Mouse (Mus musculus) thymus, postnatal 14 days (tissue): ENCODE results near the gene Pmvk.
A peak's percentile ranks its signal among the peaks of the same experiment; 100 is the strongest.

ENCODE experiments used
- DNase-seq: peaks from one replicate; pipeline ENCODE4 v3.0.0; 2021

Gene Pmvk

GRCm38 (mm10) chr3:89430171-89431159 is 23.9 kb upstream of the Pmvk start, which contains the start of gene Pygo2:
Gene Pygo2 (plus strand): TSS chr3:89430214.
- DNase-seq, result peak; percentile 93

DNA sequence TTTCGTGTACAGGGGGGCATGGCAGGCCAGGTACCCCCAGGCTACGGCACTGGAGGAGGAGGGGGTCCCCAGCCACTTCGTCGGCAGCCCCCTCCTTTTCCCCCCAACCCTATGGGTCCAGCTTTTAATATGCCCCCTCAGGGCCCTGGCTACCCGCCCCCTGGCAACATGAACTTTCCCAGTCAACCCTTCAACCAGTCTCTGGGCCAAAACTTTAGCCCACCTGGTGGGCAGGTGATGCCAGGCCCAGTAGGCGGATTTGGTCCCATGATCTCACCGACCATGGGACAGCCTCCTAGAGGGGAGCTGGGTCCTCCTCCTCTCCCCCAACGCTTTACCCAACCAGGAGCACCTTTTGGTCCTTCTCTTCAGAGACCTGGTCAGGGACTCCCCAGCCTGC is 21.7 kb upstream of the Pmvk start:
- no peak for DNase-seq

- no peak for DNase-seq
Observed at GRCm38 (mm10) chr3:89434532-89434931, 19.8 kb upstream of the Pmvk start.

- no peak for DNase-seq
Observed at GRCm38 (mm10) chr3:89435041-89435440, 19.3 kb upstream of the Pmvk start.

- DNase-seq, result peak; percentile 70
Observed at GRCm38 (mm10) chr3:89436176-89437113, 17.9 kb upstream of the Pmvk start, which contains the start of gene Pbxip1. Gene Pbxip1 (plus strand): TSS chr3:89436706.

DNA sequence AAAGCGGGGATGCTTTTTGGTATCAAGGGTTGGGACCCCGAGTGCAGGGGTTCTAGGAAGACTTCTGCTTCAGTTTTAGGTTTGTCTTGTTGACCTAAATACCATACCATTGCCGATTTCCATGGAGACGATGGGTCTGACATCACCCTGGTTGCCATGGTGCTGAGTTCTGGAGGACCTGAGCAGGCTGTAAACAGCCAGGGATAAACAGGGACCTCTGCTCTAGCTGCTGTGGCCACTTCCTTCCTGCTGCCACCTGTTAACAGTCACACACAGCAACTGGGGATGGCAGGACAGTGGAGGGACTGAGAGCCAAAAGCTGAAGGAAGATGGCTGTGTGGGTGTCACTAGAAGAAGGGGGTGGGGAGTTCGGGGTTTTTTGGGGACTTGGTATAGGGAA is 17.1 kb upstream of the Pmvk start:
- DNase-seq, result peak; percentile 40

- no peak for DNase-seq
Observed at GRCm38 (mm10) chr3:89440691-89441090, 13.7 kb upstream of the Pmvk start.

GRCm38 (mm10) chr3:89448720-89449537 is 5.4 kb upstream of the Pmvk start:
- peak; percentile 25 for DNase-seq

GRCm38 (mm10) chr3:89449541-89449940 is 4.8 kb upstream of the Pmvk start:
- DNase-seq, result peak; percentile 84

DNA sequence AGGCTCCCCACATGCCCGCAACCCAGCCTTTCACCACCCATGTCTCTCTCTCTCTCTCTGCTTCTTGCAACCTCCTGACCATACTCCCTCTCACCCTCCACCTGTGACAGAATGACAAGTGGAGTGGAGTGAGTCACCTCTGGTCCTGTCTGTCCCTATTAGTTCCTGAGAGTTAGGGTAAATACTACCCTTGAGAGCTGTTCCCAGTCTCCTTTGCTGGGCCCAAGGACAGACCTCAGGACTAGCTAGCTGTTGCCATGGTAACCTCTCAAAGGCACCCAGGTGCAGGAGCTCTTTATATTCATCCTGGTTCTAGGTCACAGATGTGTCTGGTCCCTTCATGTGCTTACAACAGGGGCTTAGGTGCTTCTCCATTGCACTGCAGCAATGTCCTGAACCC is 2.4 kb upstream of the Pmvk start:
- peak; percentile 78 for DNase-seq

GRCm38 (mm10) chr3:89455786-89456285 is 1.5 kb downstream of the Pmvk start:
- no peak for DNase-seq

GRCm38 (mm10) chr3:89456726-89457665 is 2.7 kb downstream of the Pmvk start:
- DNase-seq, result peak; percentile 90

- no peak for DNase-seq
Observed at GRCm38 (mm10) chr3:89458372-89458964, 4.1 kb downstream of the Pmvk start.

DNA sequence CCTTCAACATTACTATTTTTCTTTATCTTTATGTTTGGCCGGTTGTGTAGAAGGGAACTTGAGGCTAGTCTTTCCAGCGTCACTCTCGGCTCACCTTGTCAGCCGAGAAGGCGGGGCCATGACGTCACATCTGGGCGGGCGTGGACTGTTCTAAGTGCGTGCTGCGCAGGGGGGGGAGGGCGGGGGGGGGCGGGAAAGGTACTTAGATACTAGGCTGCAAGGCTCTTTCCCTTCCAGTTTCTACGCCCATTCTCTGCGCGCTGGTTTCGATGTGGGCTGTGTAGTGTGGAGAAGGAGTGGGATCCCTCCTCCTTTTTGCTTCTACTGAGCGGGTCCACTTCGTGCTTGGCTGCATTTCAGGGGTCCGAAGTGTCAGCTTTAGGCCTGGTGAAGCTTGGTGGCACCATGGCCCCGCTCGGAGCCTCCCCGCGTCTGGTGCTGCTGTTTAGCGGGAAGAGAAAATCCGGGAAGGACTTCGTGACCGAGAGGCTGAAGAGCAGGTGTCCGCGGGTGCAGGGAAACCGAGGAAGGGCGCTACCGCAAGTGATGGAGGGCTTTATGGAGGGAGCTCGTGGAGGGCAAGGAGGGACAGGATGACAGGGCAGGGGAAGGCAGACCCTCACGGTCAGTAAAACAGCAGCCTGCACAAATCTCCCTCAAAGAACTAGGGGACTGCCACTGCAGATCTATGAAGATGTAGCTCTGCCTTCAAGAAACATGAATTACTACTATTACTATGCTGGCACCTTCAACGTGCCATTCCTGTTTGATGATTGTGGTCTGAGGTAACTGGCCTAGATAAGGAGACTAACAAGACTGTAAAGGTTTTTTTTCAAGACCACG is 4.8 kb downstream of the Pmvk start:
- peak; percentile 97 for DNase-seq

DNA sequence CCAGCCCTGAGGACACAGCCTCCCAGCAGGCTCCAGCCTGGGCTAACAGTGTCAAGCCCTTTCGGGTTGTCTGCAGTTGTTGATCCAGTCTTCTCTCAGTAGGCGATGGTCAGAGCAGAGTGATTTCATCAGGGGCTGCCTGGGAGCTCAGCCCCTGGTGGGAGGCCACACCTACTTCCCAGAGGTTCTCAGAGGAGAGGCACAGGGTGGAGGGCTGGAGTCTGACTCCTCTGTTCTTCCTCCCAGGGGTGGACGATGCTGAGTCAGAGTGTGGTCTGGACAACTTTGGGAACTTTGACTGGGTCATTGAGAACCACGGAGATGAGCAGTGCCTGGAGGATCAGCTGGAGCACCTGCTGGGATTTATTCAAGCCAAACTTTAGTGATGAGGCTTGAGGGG is 13.9 kb downstream of the Pmvk start:
- no peak for DNase-seq

- no peak for DNase-seq
Observed at GRCm38 (mm10) chr3:89472280-89472679, 17.9 kb downstream of the Pmvk start.

DNA sequence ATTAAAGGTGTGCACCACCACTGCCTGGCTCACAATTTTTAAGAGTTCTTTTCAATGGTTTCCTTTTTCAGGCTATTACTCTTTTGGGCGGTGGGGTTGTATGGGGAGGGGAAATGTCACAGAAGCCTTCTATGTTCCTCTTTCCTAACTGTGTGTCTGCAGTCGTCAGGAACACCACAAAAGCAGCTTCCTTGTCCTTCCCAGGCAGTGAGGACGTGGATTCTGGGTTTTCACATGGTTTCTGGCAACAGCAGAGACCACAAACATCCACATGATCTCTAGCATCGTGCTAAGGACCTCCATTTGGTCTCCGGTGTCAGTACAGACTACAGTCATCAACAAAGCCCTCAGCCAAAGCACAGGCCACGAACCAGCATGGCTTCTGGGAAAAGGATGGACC is 19.5 kb downstream of the Pmvk start:
- no peak for DNase-seq

DNA sequence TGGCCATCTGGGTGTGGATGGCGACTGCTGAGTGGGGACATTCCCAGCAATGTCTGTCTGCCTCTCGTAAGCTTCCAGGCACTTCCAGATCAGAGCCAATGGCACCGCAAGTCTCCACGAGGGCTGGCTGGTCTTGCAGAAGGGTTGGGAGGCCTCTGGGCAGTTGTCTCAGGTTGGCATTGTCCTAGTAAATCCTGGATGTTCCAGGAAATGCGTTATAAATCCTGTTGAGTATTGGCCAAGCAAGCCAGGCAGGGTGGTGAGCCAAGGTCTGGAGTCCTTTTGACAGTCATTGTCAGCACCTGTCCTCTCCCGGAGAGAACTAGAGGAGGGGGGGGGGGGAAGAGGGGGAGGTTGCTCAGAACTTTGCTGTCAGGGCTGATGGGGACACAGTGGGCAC is 24.7 kb downstream of the Pmvk start:
- no peak for DNase-seq

- peak; percentile 56 for DNase-seq
Observed at GRCm38 (mm10) chr3:89481488-89481887, 27.1 kb downstream of the Pmvk start.

- no peak for DNase-seq
Observed at GRCm38 (mm10) chr3:89482249-89482648, 27.9 kb downstream of the Pmvk start.
